Mouse (Mus musculus): ENCODE measurements around the gene Rhot1. TPM values are rescaled to one million over a fixed set of nuclear protein-coding genes. Genes with fewer than 3 reads are reported as not detected.
A peak's percentile ranks its signal among the peaks of the same experiment; 100 is the strongest.

The Rhot1 gene
- polyA plus RNA-seq, 1 experiment from 2014 or later = 24.6 TPM

DNA sequence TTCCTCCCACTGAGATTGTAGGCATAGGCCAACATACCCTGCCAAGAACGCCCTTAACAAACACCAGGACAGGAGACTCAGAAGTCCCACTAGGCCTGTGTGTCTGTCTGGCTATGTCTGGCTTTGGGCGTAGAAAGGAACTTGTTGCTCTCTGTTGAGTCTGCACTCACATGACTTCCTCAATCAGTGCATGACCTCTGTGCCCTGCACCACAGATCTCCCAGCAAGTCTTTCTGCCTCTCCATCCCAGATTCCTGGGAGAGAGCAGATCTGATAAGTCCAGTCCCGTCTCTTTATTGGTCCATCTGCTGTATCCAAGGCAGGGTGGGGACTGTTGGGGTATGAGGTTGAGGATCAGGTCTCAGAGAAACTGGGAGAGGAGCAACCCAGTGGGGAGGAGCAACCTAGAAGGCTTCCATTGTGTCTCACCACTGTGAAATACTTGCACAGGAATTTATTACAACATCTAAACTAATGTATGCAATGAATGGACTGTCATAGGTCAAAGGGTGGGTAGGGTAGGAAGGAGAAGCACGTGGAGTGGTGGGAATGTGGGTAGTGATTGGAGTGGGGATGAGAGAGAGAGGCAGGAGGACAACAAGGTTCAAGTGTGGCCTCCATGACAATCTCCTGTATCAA lies 40.1 kb upstream of the Rhot1 start:
- H3K4me3 ChIP-seq (ENCODE audit: low read depth, low read length) = no peak overlapping the region
- no peaks in the 10 kb centered on the region for H3K27me3 ChIP-seq (ENCODE audit: insufficient read depth, low read length)
- TF ChIP-seq CTCF (IDR thresholded peaks at IDR 0.05; ENCODE audit: low read depth) (no peak), EP300 (IDR thresholded peaks at IDR 0.05; ENCODE audit: low read depth) (no peak)
- H3K9me3 ChIP-seq (ENCODE audit: low read length) = no peaks in the 10 kb centered on the region
- no peak overlapping the region for H3K9ac ChIP-seq (replicated peaks)
- WGBS (ENCODE audit: insufficient replicate concordance) = 58% methylated on average over 4 of the region's 4 CpGs
- DNase-seq (no peak), ATAC-seq (no peak)
- H3K4me1 ChIP-seq (ENCODE audit: insufficient read depth) = peaks cover 20% of the 10 kb centered on the region
- H3K4me2 ChIP-seq (ENCODE audit: low read depth, low read length) = no peak overlapping the region
- H3K27ac ChIP-seq (ENCODE audit: low read depth) = peak overlapping the region; percentile 55; the same call in 1 of the 2 replicates
- H3K36me3 ChIP-seq (replicated peaks; ENCODE audit: insufficient read depth, low read length) = peaks cover 11% of the 10 kb centered on the region

DNA sequence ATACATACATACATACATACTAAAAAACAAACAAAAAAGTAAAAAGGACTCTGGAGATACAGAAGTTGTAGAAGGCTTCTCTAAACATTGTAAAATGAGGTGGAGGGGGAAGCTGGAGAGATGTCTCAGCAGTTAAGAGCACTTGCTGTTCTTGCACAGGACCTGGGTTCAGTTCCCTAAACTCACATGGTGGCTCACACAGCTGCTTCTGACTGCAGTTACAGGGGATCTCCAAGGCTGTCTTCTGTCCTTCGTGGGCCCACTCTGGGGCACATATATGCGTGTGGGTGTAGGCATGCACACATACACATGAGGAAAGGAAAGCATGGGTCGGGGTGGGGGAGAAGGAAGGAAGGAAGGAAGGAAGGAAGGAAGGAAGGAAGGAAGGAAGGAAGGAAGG lies 39.2 kb upstream of the Rhot1 start:
- Histone ChIP-seq H3K27me3 (ENCODE audit: insufficient read depth, low read length) (no peaks in the 10 kb centered on the region), H3K4me1 (ENCODE audit: insufficient read depth) (peaks cover 21% of the 10 kb centered on the region), H3K4me3 (ENCODE audit: low read depth, low read length) (no peak overlapping the region), H3K27ac (ENCODE audit: low read depth) (no peak overlapping the region), H3K9me3 (ENCODE audit: low read length) (no peaks in the 10 kb centered on the region), H3K4me2 (ENCODE audit: low read depth, low read length) (no peak overlapping the region), H3K36me3 (replicated peaks; ENCODE audit: insufficient read depth, low read length) (peaks cover 11% of the 10 kb centered on the region), H3K9ac (replicated peaks) (no peak overlapping the region)
- TF ChIP-seq CTCF (IDR thresholded peaks at IDR 0.05; ENCODE audit: low read depth) (no peak), EP300 (IDR thresholded peaks at IDR 0.05; ENCODE audit: low read depth) (no peak)
- no peak for ATAC-seq
- no peak for DNase-seq
- WGBS (ENCODE audit: insufficient replicate concordance) = 66% methylated on average over 3 of the region's 3 CpGs

DNA sequence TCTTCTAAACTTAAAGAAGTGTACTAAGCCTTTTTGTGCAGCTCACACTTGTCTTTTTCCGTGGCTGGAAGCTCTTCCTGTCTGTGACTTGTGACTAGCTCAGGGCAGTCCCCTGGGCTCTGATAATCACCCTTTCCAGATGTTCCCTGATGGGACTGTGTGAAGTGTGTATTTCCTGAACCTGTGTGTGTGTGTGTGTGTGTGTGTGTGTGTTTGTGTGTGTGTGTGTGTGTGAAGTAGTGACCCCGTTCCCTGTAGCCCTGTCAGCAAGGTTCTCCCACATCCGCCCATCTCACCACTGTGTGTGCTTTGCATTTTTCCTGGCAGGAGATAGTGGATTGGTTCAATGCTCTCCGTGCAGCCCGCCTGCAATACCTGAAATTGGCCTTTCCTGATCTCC lies 38.5 kb upstream of the Rhot1 start:
- H3K27ac ChIP-seq (ENCODE audit: low read depth) = 0 out of 2 replicates have a peak overlapping the region, but pooled peaks have one; percentile 30
- ATAC-seq = no peak

DNA sequence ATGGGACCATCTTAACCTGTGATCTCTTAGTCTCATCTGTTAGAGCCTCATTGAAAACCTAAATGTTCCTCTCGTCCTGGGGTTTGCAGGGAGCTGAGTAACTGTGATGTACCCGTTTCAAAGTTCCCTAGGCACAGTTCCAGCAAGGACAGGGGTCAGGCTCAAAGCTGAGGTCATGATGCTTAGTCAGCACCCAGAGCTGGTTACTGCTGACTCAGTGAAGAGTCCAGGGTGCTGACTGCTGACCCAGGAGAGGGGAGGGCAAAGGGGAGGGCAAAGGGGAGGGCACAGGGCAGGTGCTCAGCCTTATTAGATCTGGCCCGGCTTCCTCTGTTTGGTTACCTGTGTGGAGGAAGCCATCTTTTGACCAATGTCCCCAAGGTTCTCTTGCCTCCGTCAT lies 36.9 kb upstream of the Rhot1 start:
- peak; percentile 90 for ATAC-seq
- Histone ChIP-seq H3K9me3 (ENCODE audit: low read length) (no peaks in the 10 kb centered on the region), H3K4me3 (ENCODE audit: low read depth, low read length) (no peak overlapping the region), H3K27ac (ENCODE audit: low read depth) (peak overlapping the region; percentile 81), H3K9ac (replicated peaks) (no peak overlapping the region), H3K27me3 (ENCODE audit: insufficient read depth, low read length) (no peaks in the 10 kb centered on the region), H3K4me1 (ENCODE audit: insufficient read depth) (peaks cover 21% of the 10 kb centered on the region), H3K4me2 (ENCODE audit: low read depth, low read length) (no peak overlapping the region), H3K36me3 (replicated peaks; ENCODE audit: insufficient read depth, low read length) (0 out of 2 replicates have a peak, but pooled peaks cover 2% of the 10 kb centered on the region)
- TF ChIP-seq CTCF (IDR thresholded peaks at IDR 0.05; ENCODE audit: low read depth) (no peak), EP300 (IDR thresholded peaks at IDR 0.05; ENCODE audit: low read depth) (peak; percentile 72)
- 63% methylated on average over 4 of the region's 4 CpGs for WGBS (ENCODE audit: insufficient replicate concordance)
- DNase-seq = peak; percentile 76

More for the DNA sequence above, 38.5 kb upstream of the Rhot1 start:
- no peaks in the 10 kb centered on the region for H3K9me3 ChIP-seq (ENCODE audit: low read length)
- H3K36me3 ChIP-seq (replicated peaks; ENCODE audit: insufficient read depth, low read length) = peaks cover 10% of the 10 kb centered on the region
- WGBS (ENCODE audit: insufficient replicate concordance) = 52% methylated on average over 5 of the region's 5 CpGs
- H3K4me1 ChIP-seq (ENCODE audit: insufficient read depth) = peaks cover 21% of the 10 kb centered on the region
- no peak for DNase-seq
- H3K4me3 ChIP-seq (ENCODE audit: low read depth, low read length) = no peak overlapping the region
- no peak overlapping the region for H3K4me2 ChIP-seq (ENCODE audit: low read depth, low read length)
- TF ChIP-seq EP300 (IDR thresholded peaks at IDR 0.05; ENCODE audit: low read depth) = no peak
- no peak for TF ChIP-seq CTCF (IDR thresholded peaks at IDR 0.05; ENCODE audit: low read depth)
- H3K27me3 ChIP-seq (ENCODE audit: insufficient read depth, low read length) = no peaks in the 10 kb centered on the region
- H3K9ac ChIP-seq (replicated peaks) = no peak overlapping the region

DNA sequence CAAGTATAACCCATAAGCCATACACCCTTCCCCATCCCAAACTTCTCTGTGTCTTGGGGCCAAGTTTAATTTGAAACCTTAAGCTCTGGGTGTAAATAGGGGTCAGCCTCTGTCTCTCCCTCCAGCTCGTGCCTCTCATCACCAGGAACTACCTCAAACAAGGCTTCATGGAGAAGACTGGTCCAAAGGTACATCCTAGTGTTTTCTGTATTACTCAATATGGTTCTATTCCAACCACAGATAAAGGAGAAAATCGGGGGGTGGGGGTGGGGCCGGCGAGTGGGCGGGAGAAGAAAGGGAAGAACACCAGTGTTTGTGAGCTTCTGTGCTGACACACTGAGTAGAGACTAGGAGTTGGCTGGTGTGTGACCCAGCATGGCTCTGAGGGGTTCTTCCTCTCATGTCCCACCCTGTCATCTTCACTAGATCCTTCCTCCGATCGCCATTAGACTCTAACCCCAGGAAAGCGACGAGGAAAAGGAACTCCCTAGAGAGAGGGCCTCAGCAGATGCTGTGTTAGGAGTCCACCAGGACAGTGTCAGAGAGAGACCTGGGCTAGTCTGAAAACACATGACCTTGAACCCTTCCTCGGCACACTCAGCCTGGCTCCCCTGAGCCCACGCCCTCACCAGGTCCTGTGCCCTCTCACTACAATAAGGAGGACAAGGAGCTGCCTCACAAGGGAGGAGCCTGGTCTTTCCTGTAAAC lies 34.7 kb upstream of the Rhot1 start:
- Histone ChIP-seq H3K4me1 (ENCODE audit: insufficient read depth) (peaks cover 19% of the 10 kb centered on the region), H3K27me3 (ENCODE audit: insufficient read depth, low read length) (no peaks in the 10 kb centered on the region), H3K4me2 (ENCODE audit: low read depth, low read length) (no peak overlapping the region), H3K9me3 (ENCODE audit: low read length) (no peaks in the 10 kb centered on the region), H3K36me3 (replicated peaks; ENCODE audit: insufficient read depth, low read length) (0 out of 2 replicates have a peak, but pooled peaks cover 3% of the 10 kb centered on the region), H3K27ac (ENCODE audit: low read depth) (peak overlapping the region; percentile 46; the same call in 1 of the 2 replicates), H3K9ac (replicated peaks) (no peak overlapping the region), H3K4me3 (ENCODE audit: low read depth, low read length) (no peak overlapping the region)
- WGBS (ENCODE audit: insufficient replicate concordance) = 51% methylated on average over 11 of the region's 11 CpGs
- peak; percentile 54 for DNase-seq
- peak; percentile 51 for ATAC-seq
- TF ChIP-seq CTCF (IDR thresholded peaks at IDR 0.05; ENCODE audit: low read depth) (no peak), EP300 (IDR thresholded peaks at IDR 0.05; ENCODE audit: low read depth) (no peak)
